Mouse (Mus musculus): Measurements from ENCODE around the gene A3galt2.

A3galt2 gene

GRCm38 (mm10) chr4:128727721-128728430, 27.3 kb upstream of the A3galt2 start:
- DNase-seq (ENCODE audit: low read depth, low spot score) = peak; percentile 49

GRCm38 (mm10) chr4:128728431-128728851, 26.7 kb upstream of the A3galt2 start:
- DNase-seq (ENCODE audit: low read depth, low spot score) = peak; percentile 44

GRCm38 (mm10) chr4:128729033-128729708, 26.0 kb upstream of the A3galt2 start:
- DNase-seq (ENCODE audit: low read depth, low spot score) = no peak

- no peak for DNase-seq (ENCODE audit: low read depth, low spot score)
Measured at GRCm38 (mm10) chr4:128729709-128730037, 25.5 kb upstream of the A3galt2 start.

- no peak for DNase-seq (ENCODE audit: low read depth, low spot score)
Measured at GRCm38 (mm10) chr4:128730271-128730670, 24.9 kb upstream of the A3galt2 start.

GRCm38 (mm10) chr4:128732794-128733193, 22.4 kb upstream of the A3galt2 start:
- no peak for DNase-seq (ENCODE audit: low read depth, low spot score)

GRCm38 (mm10) chr4:128733496-128733895, 21.7 kb upstream of the A3galt2 start:
- peak; percentile 43 for DNase-seq (ENCODE audit: low read depth, low spot score)

GRCm38 (mm10) chr4:128734217-128734616, 20.9 kb upstream of the A3galt2 start:
- DNase-seq (ENCODE audit: low read depth, low spot score) = no peak

- peak; percentile 78 for DNase-seq (ENCODE audit: low read depth, low spot score)
Measured at GRCm38 (mm10) chr4:128734721-128735671, 20.2 kb upstream of the A3galt2 start.

GRCm38 (mm10) chr4:128737137-128737589, 18.0 kb upstream of the A3galt2 start:
- DNase-seq (ENCODE audit: low read depth, low spot score) = no peak

- DNase-seq (ENCODE audit: low read depth, low spot score) = no peak
Measured at GRCm38 (mm10) chr4:128737825-128738610, 17.1 kb upstream of the A3galt2 start.

- DNase-seq (ENCODE audit: low read depth, low spot score) = no peak
Measured at GRCm38 (mm10) chr4:128740878-128741277, 14.3 kb upstream of the A3galt2 start.

GRCm38 (mm10) chr4:128741906-128742305, 13.3 kb upstream of the A3galt2 start:
- no peak for DNase-seq (ENCODE audit: low read depth, low spot score)

- no peak for DNase-seq (ENCODE audit: low read depth, low spot score)
Measured at GRCm38 (mm10) chr4:128742379-128742970, 12.7 kb upstream of the A3galt2 start.

GRCm38 (mm10) chr4:128743031-128743626, 12.0 kb upstream of the A3galt2 start:
- DNase-seq (ENCODE audit: low read depth, low spot score) = no peak

- no peak for DNase-seq (ENCODE audit: low read depth, low spot score)
Measured at GRCm38 (mm10) chr4:128745160-128745559, 10.0 kb upstream of the A3galt2 start.

- DNase-seq (ENCODE audit: low read depth, low spot score) = no peak
Measured at GRCm38 (mm10) chr4:128747614-128748270, 7.4 kb upstream of the A3galt2 start.

- no peak for DNase-seq (ENCODE audit: low read depth, low spot score)
Measured at GRCm38 (mm10) chr4:128748309-128748708, 6.9 kb upstream of the A3galt2 start.

- DNase-seq (ENCODE audit: low read depth, low spot score) = no peak
Measured at GRCm38 (mm10) chr4:128751006-128751405, 4.2 kb upstream of the A3galt2 start.
